In genomic region chr11:69267341-69267740, GRCm38 (mm10) we compare ENCODE assay signal across 9 mouse cellular contexts. TPM values are rescaled to one million over a fixed set of nuclear protein-coding genes. Genes with fewer than 3 reads are reported as not detected.
DNase-seq lines count a peak whose midpoint lies in the region; ATAC-seq and TF ChIP-seq lines count a peak whose summit lies in the region.
"Had no signal": no experiment of that assay in that cellular context is flagged by ENCODE, and none has a peak within 500 bp of the region (broad histone marks: within the 10 kb centered on the region; RNA-seq: fewer than 3 reads in every experiment).

No protein-coding gene starts in this region.

- no peak for ATAC-seq in hindbrain, embryonic 13.5 days (ENCODE audit: low FRiP score)

- H3K4me2 ChIP-seq in hindbrain, embryonic 13.5 days: no peak overlapping the region

- DNase-seq in gastrocnemius, adult 2 months: no peak
- DNase-seq in gastrocnemius, postnatal 10 days: no peak
- DNase-seq in thymus, postnatal 25 days: peak; percentile 10
- no peak for DNase-seq in thymus, postnatal 36 days
- DNase-seq in frontal cortex, postnatal 14 days (ENCODE audit: low spot score in 2 of 2): no peak
- no peak for DNase-seq in gastrocnemius, postnatal 36 days

- no peaks in the 10 kb centered on the region for H3K36me3 ChIP-seq in hindbrain, embryonic 13.5 days
- no peaks in the 10 kb centered on the region for H3K36me3 ChIP-seq in small intestine, adult 2 months (ENCODE audit: control insufficient read depth, insufficient read depth, low read length)

- intact Hi-C loops in gastrocnemius, adult 2 months (cut with DNase I): no loop called here
- intact Hi-C loops in gastrocnemius, postnatal 36 days (cut with DNase I): loop anchor here (5.0 kb wide), 1 partner anchor 165 kb away; no protein-coding TSS in a partner anchor

- peak overlapping the region; percentile 6; the same call in 1 of the 2 replicates for H3K27ac ChIP-seq in gastrocnemius, adult 2 months
- 0 out of 2 replicates have a peak overlapping the region, but pooled peaks have one; percentile 2 for H3K27ac ChIP-seq in hindbrain, embryonic 13.5 days
- no peak overlapping the region for H3K27ac ChIP-seq in small intestine, adult 2 months (ENCODE audit: insufficient read depth, low read depth, low read length)

- H3K4me3 ChIP-seq in gastrocnemius, adult 2 months: no peak overlapping the region
- H3K4me3 ChIP-seq in hindbrain, embryonic 13.5 days: no peak overlapping the region
- H3K4me3 ChIP-seq in small intestine, adult 2 months (ENCODE audit: low read depth, low read length): no peak overlapping the region

- 27% methylated on average over 7 of the region's 7 CpGs for WGBS in hindbrain, embryonic 13.5 days
- WGBS in small intestine, adult 2 months: 27% methylated on average over 7 of the region's 7 CpGs

- no peaks in the 10 kb centered on the region for H3K9me3 ChIP-seq in hindbrain, embryonic 13.5 days

- TF ChIP-seq POLR2A in small intestine, adult 2 months (IDR thresholded peaks at IDR 0.05; ENCODE audit: low read depth, low read length): no peak

- TF ChIP-seq CTCF in gastrocnemius, adult 2 months (IDR thresholded peaks at IDR 0.05): peak; percentile 53
- 0 out of 2 replicates have a peak, but pooled peaks have one; percentile 5 for TF ChIP-seq CTCF in small intestine, adult 2 months (IDR thresholded peaks at IDR 0.05; ENCODE audit: extremely low read depth, insufficient read length, insufficient replicate concordance, low read depth, low read length)

- peaks cover 10% of the 10 kb centered on the region for H3K27me3 ChIP-seq in hindbrain, embryonic 13.5 days
- no peaks in the 10 kb centered on the region for H3K27me3 ChIP-seq in small intestine, adult 2 months (ENCODE audit: control insufficient read depth, insufficient read depth, low read length)

- peaks cover 22% of the 10 kb centered on the region for H3K4me1 ChIP-seq in hindbrain, embryonic 13.5 days (replicated peaks)
- H3K4me1 ChIP-seq in small intestine, adult 2 months (ENCODE audit: control insufficient read depth, insufficient read depth, insufficient read length, low read length): no peaks in the 10 kb centered on the region

- no peak overlapping the region for H3K9ac ChIP-seq in hindbrain, embryonic 13.5 days

RNA-seq across cellular contexts. Expression of gene Gucy2e, which starts 30.5 kb away (rescaled TPM):
- total RNA-seq in gastrocnemius, adult 2 months (2021): not detected
- not detected for total RNA-seq in gastrocnemius, postnatal 10 days (2021)
- 0.21 and 0.30 TPM in 2 replicates for polyA plus RNA-seq in hindbrain, embryonic 13.5 days (2015; fragmentation: Nextera tagmentation; extraction: Ambion mirVana)
- not detected in 2 replicates for polyA plus RNA-seq in small intestine, adult 2 months (2012; rRNA removed)
- not detected for total RNA-seq in gastrocnemius, postnatal 36 days (2021)
- total RNA-seq: hematopoietic stem cell, adult 5-6 weeks had no signal

RNA-seq across cellular contexts. Expression of gene Cntrob, which starts 56.2 kb away (rescaled TPM):
- total RNA-seq in gastrocnemius, adult 2 months (2021): 1 to 10 TPM; 1.4 to 2.0 TPM
- 1 to 10 TPM; 4.7 to 6.6 TPM for total RNA-seq in gastrocnemius, postnatal 10 days (2021)
- 22.6 and 24.4 TPM in 2 replicates for polyA plus RNA-seq in hindbrain, embryonic 13.5 days (2015; fragmentation: Nextera tagmentation; extraction: Ambion mirVana)
- polyA plus RNA-seq in small intestine, adult 2 months (2012; rRNA removed): 2.6 and 5.3 TPM in 2 replicates
- 1 to 10 TPM; 1.4 TPM for total RNA-seq in gastrocnemius, postnatal 36 days (2021)

RNA-seq across cellular contexts. Expression of gene Trappc1, which starts 56.4 kb away (rescaled TPM):
- 10 to 100 TPM; 37.7 to 46.4 TPM for total RNA-seq in gastrocnemius, adult 2 months (2021)
- total RNA-seq in gastrocnemius, postnatal 10 days (2021): 10 to 100 TPM; 55.4 to 55.5 TPM
- polyA plus RNA-seq in hindbrain, embryonic 13.5 days (2015; fragmentation: Nextera tagmentation; extraction: Ambion mirVana): 204 and 210 TPM in 2 replicates
- polyA plus RNA-seq in small intestine, adult 2 months (2012; rRNA removed): 22.9 and 31.7 TPM in 2 replicates
- 10 to 100 TPM; 40.1 to 41.8 TPM for total RNA-seq in gastrocnemius, postnatal 36 days (2021)

RNA-seq across cellular contexts. Expression of gene Kcnab3, which starts 58.7 kb away (rescaled TPM):
- not detected for total RNA-seq in gastrocnemius, adult 2 months (2021)
- total RNA-seq in gastrocnemius, postnatal 10 days (2021): under 1 TPM; 0.42 to 0.93 TPM
- polyA plus RNA-seq in hindbrain, embryonic 13.5 days (2015; fragmentation: Nextera tagmentation; extraction: Ambion mirVana): 4.2 and 5.1 TPM in 2 replicates
- polyA plus RNA-seq in small intestine, adult 2 months (2012; rRNA removed): 0.43 and 0.65 TPM in 2 replicates
- under 1 TPM in 1 of 2 experiments, not detected in 1; 0.10 TPM for total RNA-seq in gastrocnemius, postnatal 36 days (2021)
- total RNA-seq: hematopoietic stem cell, adult 5-6 weeks had no signal
